Mouse (Mus musculus): ENCODE measurements around the gene Rassf3.

The Rassf3 gene

GRCm38 (mm10) chr10:121394789-121395325 lies 81.3 kb downstream of the Rassf3 start:
- DNase-seq: no peak

- DNase-seq: no peak
Observed at GRCm38 (mm10) chr10:121394270-121394669, 81.9 kb downstream of the Rassf3 start.

- no peak for DNase-seq
Observed at GRCm38 (mm10) chr10:121391901-121392300, 84.2 kb downstream of the Rassf3 start.

GRCm38 (mm10) chr10:121390602-121391001 lies 85.5 kb downstream of the Rassf3 start:
- DNase-seq: no peak

GRCm38 (mm10) chr10:121386347-121386746 lies 89.8 kb downstream of the Rassf3 start:
- DNase-seq: no peak

- no peak for DNase-seq
Observed at GRCm38 (mm10) chr10:121385695-121386094, 90.5 kb downstream of the Rassf3 start.

GRCm38 (mm10) chr10:121384710-121385109 lies 91.4 kb downstream of the Rassf3 start:
- DNase-seq: no peak

- DNase-seq: no peak
Observed at GRCm38 (mm10) chr10:121381280-121381679, 94.9 kb downstream of the Rassf3 start.

- no peak for DNase-seq
Observed at GRCm38 (mm10) chr10:121379387-121379786, 96.8 kb downstream of the Rassf3 start.

- DNase-seq: no peak
Observed at GRCm38 (mm10) chr10:121376530-121377271, 99.4 kb downstream of the Rassf3 start.

GRCm38 (mm10) chr10:121375649-121376493 lies 100.3 kb downstream of the Rassf3 start:
- DNase-seq: no peak

- DNase-seq: no peak
Observed at GRCm38 (mm10) chr10:121374693-121375620, 101.2 kb downstream of the Rassf3 start.

GRCm38 (mm10) chr10:121374013-121374412 lies 102.1 kb downstream of the Rassf3 start:
- no peak for DNase-seq

GRCm38 (mm10) chr10:121370777-121371176 lies 105.4 kb downstream of the Rassf3 start:
- no peak for DNase-seq

GRCm38 (mm10) chr10:121368783-121369465 lies 107.2 kb downstream of the Rassf3 start:
- DNase-seq: no peak

- DNase-seq: no peak
Observed at GRCm38 (mm10) chr10:121367780-121368179, 108.4 kb downstream of the Rassf3 start.

- DNase-seq: no peak
Observed at GRCm38 (mm10) chr10:121367271-121367670, 108.9 kb downstream of the Rassf3 start.

GRCm38 (mm10) chr10:121365781-121366272 lies 110.3 kb downstream of the Rassf3 start:
- DNase-seq: no peak

GRCm38 (mm10) chr10:121364801-121365564 lies 111.2 kb downstream of the Rassf3 start, which contains the start of gene Gns:
Gns (plus strand) TSS chr10:121365090.
- DNase-seq: peak; percentile 92

- no peak for DNase-seq
Observed at GRCm38 (mm10) chr10:121364306-121364705, 111.8 kb downstream of the Rassf3 start.

- DNase-seq: no peak
Observed at GRCm38 (mm10) chr10:121363201-121363600, 112.9 kb downstream of the Rassf3 start.

All from right cerebral cortex, postnatal 14 days (tissue).